Mouse (Mus musculus) myocyte (in vitro differentiated cells): ENCODE measurements around the gene Gm10181. TPM values are rescaled to one million over a fixed set of nuclear protein-coding genes. Genes with fewer than 3 reads are reported as not detected.
A peak's percentile ranks its signal among the peaks of the same experiment; 100 is the strongest.
"Not testable (repeated sequence)": the region's sequence is repeated elsewhere in the genome, so short reads cannot be mapped to it uniquely, and the experiment has no call there.

Source experiments
- H3K27me3 ChIP-seq: one replicate; pipeline ENCODE4 v1.6.1; 2011; ENCODE audit not compliant: control insufficient read depth, insufficient read depth, insufficient read length
- H3K36me3 ChIP-seq: one replicate; pipeline ENCODE4 v1.6.1; 2011; ENCODE audit not compliant: control insufficient read depth, insufficient read depth
- H3K4me2 ChIP-seq: one replicate; pipeline ENCODE4 v1.6.1; 2011; ENCODE audit warnings: low read depth, control low read depth
- H3K4me3 ChIP-seq: one replicate; pipeline ENCODE4 v1.5.1; 2011; ENCODE audit warnings: mild to moderate bottlenecking, control low read depth, moderate library complexity
- H3K79me2 ChIP-seq: one replicate; pipeline ENCODE4 v1.6.1; 2011; ENCODE audit not compliant: control insufficient read depth, insufficient read depth
- H3ac ChIP-seq: one replicate; pipeline ENCODE4 v1.6.1; 2011; ENCODE audit not compliant: control insufficient read depth, insufficient read length
- CEBPB ChIP-seq: IDR thresholded peaks from 2 replicates; pipeline ENCODE4 v1.6.1; 2011; ENCODE audit warnings: mild to moderate bottlenecking, moderate library complexity; ENCODE audit not compliant: poor library complexity, insufficient read depth, severe bottlenecking
- E2F4 ChIP-seq: IDR thresholded peaks from one replicate; pipeline ENCODE4 v1.6.1; 2011; ENCODE audit warnings: mild to moderate bottlenecking, control low read depth, moderate library complexity; ENCODE audit not compliant: insufficient read depth
- MAX ChIP-seq: IDR thresholded peaks from one replicate; pipeline ENCODE4 v1.6.1; 2011; ENCODE audit warnings: low read depth, mild to moderate bottlenecking, control low read depth
- MYOD1 ChIP-seq, 3 experiments: IDR thresholded peaks; one replicate each; pipeline ENCODE4 v1.6.1; 2011; ENCODE audit warnings: control low read depth in 2 of 3, low read depth in 2 of 3, mild to moderate bottlenecking in 2 of 3, moderate library complexity in 1 of 3; ENCODE audit not compliant: insufficient read length in 2 of 3, control insufficient read depth in 1 of 3
- MYOG ChIP-seq, 3 experiments: IDR thresholded peaks; one replicate each; pipeline ENCODE4 v1.6.1; 2011; ENCODE audit warnings: control low read depth in 2 of 3, low read depth in 2 of 3, mild to moderate bottlenecking in 2 of 3; ENCODE audit not compliant: insufficient read length in 2 of 3, control insufficient read depth in 1 of 3, insufficient read depth in 1 of 3
- POLR2A ChIP-seq: IDR thresholded peaks from one replicate; pipeline ENCODE4 v1.6.1; 2011; ENCODE audit warnings: low read depth, mild to moderate bottlenecking, control low read depth, moderate library complexity; ENCODE audit not compliant: insufficient read length
- POLR2AphosphoS2 ChIP-seq: IDR thresholded peaks from one replicate; pipeline ENCODE4 v1.6.1; 2011; ENCODE audit warnings: low read depth, control low read depth; ENCODE audit not compliant: insufficient read length
- REST ChIP-seq: IDR thresholded peaks from one replicate; pipeline ENCODE4 v1.6.1; 2011; ENCODE audit warnings: mild to moderate bottlenecking, control low read depth, moderate library complexity; ENCODE audit not compliant: insufficient read depth, insufficient read length
- SRF ChIP-seq: IDR thresholded peaks from one replicate; pipeline ENCODE4 v1.6.1; 2011; ENCODE audit warnings: low read depth; ENCODE audit not compliant: control insufficient read depth, insufficient read length
- TCF12 ChIP-seq: IDR thresholded peaks from one replicate; pipeline ENCODE4 v1.6.1; 2011; ENCODE audit warnings: mild to moderate bottlenecking, control low read depth; ENCODE audit not compliant: poor library complexity, insufficient read depth, severe bottlenecking
- TCF3 ChIP-seq: IDR thresholded peaks from one replicate; pipeline ENCODE4 v1.6.1; 2011; ENCODE audit warnings: low read depth, control low read depth; ENCODE audit not compliant: insufficient read length
- USF1 ChIP-seq: IDR thresholded peaks from one replicate; pipeline ENCODE4 v1.6.1; 2011; ENCODE audit warnings: low read depth, mild to moderate bottlenecking, control low read depth, moderate library complexity
- polyA plus RNA-seq: library from polyadenylated mRNA; unstranded; fragments of >200 nt; fragmentation: generic; extraction: Trizol; gene quantifications from one replicate; pipeline ENCODE4 v1.2.1, GENCODE M21; 2012; ENCODE audit warnings: missing spikeins

The Gm10181 gene
- polyA plus RNA-seq, 1 experiment, result not detected

DNA sequence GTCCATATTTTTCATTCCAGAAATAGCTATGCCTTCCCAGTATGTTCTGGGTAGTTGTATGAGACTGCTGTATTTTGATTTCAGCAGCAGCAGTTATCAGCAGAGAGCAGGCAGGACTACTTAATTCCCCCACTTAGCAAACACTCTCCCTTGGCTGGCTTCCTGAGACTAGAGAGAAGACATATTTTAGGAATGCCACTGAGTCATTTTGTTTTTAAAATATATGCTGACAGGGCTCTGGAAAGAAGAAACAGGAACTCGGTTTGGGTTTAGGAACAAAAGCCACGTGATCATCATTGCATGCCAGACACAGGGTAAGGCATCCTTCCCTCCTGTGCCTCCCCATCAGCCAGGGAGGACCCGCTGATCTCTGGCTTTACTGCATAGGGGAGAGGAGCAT lies 13.2 kb upstream of the Gm10181 start:
- no peak overlapping the region for H3K4me2 ChIP-seq
- H3ac ChIP-seq, result no peak overlapping the region
- H3K36me3 ChIP-seq, result no peaks in the 10 kb centered on the region
- H3K4me3 ChIP-seq, result no peak overlapping the region
- H3K27me3 ChIP-seq, result peaks cover 4% of the 10 kb centered on the region
- TF ChIP-seq CEBPB (no peak), USF1 (peak; percentile 52)
- no peaks in the 10 kb centered on the region for H3K79me2 ChIP-seq

DNA sequence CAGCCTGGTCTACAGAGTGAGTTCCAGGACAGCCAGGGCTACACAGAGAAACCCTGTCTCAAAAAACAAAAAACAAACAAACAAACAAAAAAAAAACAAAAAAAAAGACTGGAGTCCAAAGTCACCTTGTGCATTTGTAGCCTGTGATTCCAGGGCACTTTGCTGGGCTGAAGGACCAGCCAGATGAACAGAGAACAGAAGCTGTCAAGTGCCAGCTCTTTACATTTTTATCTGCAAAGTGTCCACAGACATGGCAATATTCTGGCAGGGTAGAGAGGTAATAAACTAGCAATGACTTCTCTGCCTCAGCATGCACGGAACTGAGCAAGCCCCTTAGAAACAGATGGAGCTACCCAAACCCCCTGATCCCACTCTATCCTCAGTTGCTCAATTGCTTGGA lies 12.7 kb upstream of the Gm10181 start:
- H3ac ChIP-seq, result no peak overlapping the region
- no peaks in the 10 kb centered on the region for H3K36me3 ChIP-seq
- peaks cover 4% of the 10 kb centered on the region for H3K27me3 ChIP-seq
- TF ChIP-seq TCF12, result no peak
- TF ChIP-seq MYOD1 (IDR thresholded peaks at IDR 0.05; ENCODE audit: control insufficient read depth in 1 of 3, insufficient read length in 2 of 3, low read depth in 2 of 3), result no peak
- TF ChIP-seq POLR2A, result no peak
- TF ChIP-seq MYOG (IDR thresholded peaks at IDR 0.05; ENCODE audit: control insufficient read depth in 1 of 3, insufficient read depth in 1 of 3, insufficient read length in 2 of 3, low read depth in 2 of 3), result no peak
- no peak for TF ChIP-seq POLR2AphosphoS2
- H3K4me2 ChIP-seq, result no peak overlapping the region
- no peak overlapping the region for H3K4me3 ChIP-seq
- no peaks in the 10 kb centered on the region for H3K79me2 ChIP-seq

DNA sequence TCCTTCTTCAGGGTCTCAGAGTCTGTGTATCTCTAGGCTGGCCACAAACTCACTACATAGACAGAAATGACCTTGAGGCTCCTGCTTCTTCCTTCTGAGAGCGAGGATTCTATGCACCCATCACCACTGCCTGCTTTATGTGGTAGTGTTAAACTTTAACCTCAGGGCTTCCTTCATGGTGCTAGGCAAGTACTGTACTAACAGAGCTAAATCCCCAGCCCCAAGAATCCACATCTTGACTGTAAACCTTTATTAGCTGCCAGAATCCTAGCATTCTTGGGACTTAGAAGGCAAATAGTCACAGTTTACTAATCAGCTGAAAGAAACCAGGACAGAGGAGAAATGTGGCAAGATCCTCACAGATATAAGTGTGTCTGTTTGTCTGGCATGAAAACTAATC lies 1.6 kb downstream of the Gm10181 start:
- no peak for TF ChIP-seq MYOD1 (IDR thresholded peaks at IDR 0.05; ENCODE audit: control insufficient read depth in 1 of 3, insufficient read length in 2 of 3, low read depth in 2 of 3)
- no peak for TF ChIP-seq POLR2AphosphoS2
- no peak for TF ChIP-seq MAX
- no peak for TF ChIP-seq TCF12
- no peak for TF ChIP-seq CEBPB
- H3K27me3 ChIP-seq, result no peaks in the 10 kb centered on the region
- H3K4me2 ChIP-seq, result no peak overlapping the region
- H3K36me3 ChIP-seq, result no peaks in the 10 kb centered on the region
- no peak overlapping the region for H3ac ChIP-seq
- H3K4me3 ChIP-seq, result no peak overlapping the region
- H3K79me2 ChIP-seq, result no peaks in the 10 kb centered on the region

DNA sequence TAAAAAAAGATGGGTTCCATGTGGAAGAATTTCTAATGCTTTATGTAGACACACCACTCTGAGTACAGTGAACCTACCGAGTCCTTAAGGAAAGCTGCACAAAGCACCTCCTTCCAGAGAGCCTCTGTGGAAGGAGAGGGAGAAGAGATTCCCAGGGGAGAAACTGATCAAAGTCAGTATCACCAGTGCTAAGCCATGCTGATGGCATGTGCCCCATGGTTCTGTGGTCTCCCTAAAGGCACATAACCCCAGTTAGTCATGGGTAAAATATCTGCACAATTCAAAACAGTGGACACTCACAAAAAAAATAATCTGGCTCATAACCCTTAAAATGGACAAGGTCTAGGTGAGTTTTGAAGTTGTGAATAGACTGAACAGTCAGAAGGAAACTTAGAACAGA lies 13.7 kb downstream of the Gm10181 start:
- Histone ChIP-seq H3K27me3 (no peaks in the 10 kb centered on the region), H3K79me2 (no peaks in the 10 kb centered on the region), H3K4me3 (no peak overlapping the region), H3K4me2 (no peak overlapping the region), H3K36me3 (peaks cover 8% of the 10 kb centered on the region), H3ac (no peak overlapping the region)
- TF ChIP-seq MYOD1 (IDR thresholded peaks at IDR 0.05; ENCODE audit: control insufficient read depth in 1 of 3, insufficient read length in 2 of 3, low read depth in 2 of 3) (no peak), USF1 (no peak), REST (no peak), POLR2A (no peak), SRF (no peak), MYOG (IDR thresholded peaks at IDR 0.05; ENCODE audit: control insufficient read depth in 1 of 3, insufficient read depth in 1 of 3, insufficient read length in 2 of 3, low read depth in 2 of 3) (no peak), TCF12 (no peak), CEBPB (no peak), POLR2AphosphoS2 (no peak), TCF3 (no peak), E2F4 (no peak), MAX (no peak)

DNA sequence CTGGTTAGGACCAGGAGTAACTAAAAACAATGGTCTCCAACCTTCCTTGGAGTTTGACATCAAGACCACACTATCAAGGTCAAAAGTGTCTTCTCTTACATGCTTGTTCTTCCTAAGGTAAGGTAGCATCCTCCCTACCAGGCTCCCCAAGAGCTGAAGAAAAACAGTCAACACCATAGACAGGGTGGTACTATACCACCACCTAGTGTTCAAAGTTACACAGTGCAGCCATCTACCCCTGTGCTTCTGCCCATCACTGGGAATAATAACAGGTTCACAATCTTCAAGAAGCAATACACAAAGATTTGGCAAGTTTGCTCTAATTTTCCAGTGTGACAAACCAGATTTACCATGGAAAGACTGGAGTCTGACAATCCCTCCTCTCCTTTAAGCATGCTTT lies 15.4 kb downstream of the Gm10181 start:
- Histone ChIP-seq H3ac (no peak overlapping the region), H3K27me3 (no peaks in the 10 kb centered on the region), H3K36me3 (peaks cover 21% of the 10 kb centered on the region), H3K4me2 (no peak overlapping the region), H3K79me2 (no peaks in the 10 kb centered on the region), H3K4me3 (no peak overlapping the region)
- no peak for TF ChIP-seq TCF12
- no peak for TF ChIP-seq MAX
- no peak for TF ChIP-seq POLR2AphosphoS2
- no peak for TF ChIP-seq E2F4
- no peak for TF ChIP-seq POLR2A
- no peak for TF ChIP-seq MYOG (IDR thresholded peaks at IDR 0.05; ENCODE audit: control insufficient read depth in 1 of 3, insufficient read depth in 1 of 3, insufficient read length in 2 of 3, low read depth in 2 of 3)
- no peak for TF ChIP-seq SRF
- no peak for TF ChIP-seq CEBPB

DNA sequence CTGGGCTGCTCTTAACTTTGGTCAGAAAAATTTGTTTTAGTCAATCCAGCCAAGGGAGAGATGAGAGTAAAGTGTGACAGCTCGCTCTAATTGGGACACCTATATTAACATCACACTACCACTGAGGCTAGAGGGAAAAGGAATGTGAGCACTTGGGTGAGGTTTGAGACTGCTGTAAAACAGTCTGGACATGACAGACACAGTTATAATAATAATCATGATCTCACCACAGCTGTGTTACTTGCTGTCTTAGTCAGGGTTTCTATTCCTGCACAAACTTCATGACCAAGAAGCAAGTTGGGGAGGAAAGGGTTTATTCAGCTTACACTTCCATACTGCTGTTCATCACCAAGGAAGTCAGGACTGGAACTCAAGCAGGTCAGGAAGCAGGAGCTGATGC lies 34.4 kb downstream of the Gm10181 start:
- not testable (repeated sequence) for H3K79me2 ChIP-seq, H3K27me3 ChIP-seq, H3ac ChIP-seq, H3K4me3 ChIP-seq, H3K4me2 ChIP-seq
- peaks cover 17% of the 10 kb centered on the region for H3K36me3 ChIP-seq
